Mouse (Mus musculus): ENCODE data around the gene Ubc.

Ubc gene

GRCm38 (mm10) chr5:125357543-125358269, 32.3 kb downstream of the Ubc start:
- in situ Hi-C loops (cut with MboI; ENCODE audit: unreplicated experiment in 2 of 2), result loop anchor here in 1 of 2 experiments (25.0 kb wide), 1 partner anchor 920 kb away; the partner anchor contains the start of genes Kmt5a and Sbno1

GRCm38 (mm10) chr5:125355650-125356049, 34.4 kb downstream of the Ubc start:
- in situ Hi-C loops (cut with MboI; ENCODE audit: unreplicated experiment in 2 of 2), result loop anchor here in 1 of 2 experiments (25.0 kb wide), 1 partner anchor 918 kb away; the partner anchor contains the start of genes Kmt5a and Sbno1

GRCm38 (mm10) chr5:125354885-125355492, 35.0 kb downstream of the Ubc start:
- in situ Hi-C loops (cut with MboI; ENCODE audit: unreplicated experiment in 2 of 2), result loop anchor here in 1 of 2 experiments (25.0 kb wide), 1 partner anchor 918 kb away; the partner anchor contains the start of genes Kmt5a and Sbno1

GRCm38 (mm10) chr5:125352781-125353294, 37.2 kb downstream of the Ubc start:
- in situ Hi-C loops (cut with MboI; ENCODE audit: unreplicated experiment in 2 of 2), result loop anchor here in 1 of 2 experiments (25.0 kb wide), 1 partner anchor 916 kb away; the partner anchor contains the start of genes Kmt5a and Sbno1

GRCm38 (mm10) chr5:125351939-125352338, 38.1 kb downstream of the Ubc start:
- in situ Hi-C loops (cut with MboI; ENCODE audit: unreplicated experiment in 2 of 2), result loop anchor here in 1 of 2 experiments (25.0 kb wide), 1 partner anchor 915 kb away; the partner anchor contains the start of genes Kmt5a and Sbno1

- in situ Hi-C loops (cut with MboI; ENCODE audit: unreplicated experiment in 2 of 2), result loop anchor here in 1 of 2 experiments (25.0 kb wide), 1 partner anchor 914 kb away; the partner anchor contains the start of genes Kmt5a and Sbno1
These were observed 38.9 kb downstream of the Ubc start for GRCm38 (mm10) chr5:125351057-125351456.

- in situ Hi-C loops (cut with MboI; ENCODE audit: unreplicated experiment in 2 of 2), result no loop called here
These were observed 40.6 kb downstream of the Ubc start for GRCm38 (mm10) chr5:125349391-125349790.

GRCm38 (mm10) chr5:125348487-125348886, 41.5 kb downstream of the Ubc start:
- in situ Hi-C loops (cut with MboI; ENCODE audit: unreplicated experiment in 2 of 2), result no loop called here

- in situ Hi-C loops (cut with MboI; ENCODE audit: unreplicated experiment in 2 of 2), result no loop called here
These were observed 41.9 kb downstream of the Ubc start for GRCm38 (mm10) chr5:125348067-125348466.

- in situ Hi-C loops (cut with MboI; ENCODE audit: unreplicated experiment in 2 of 2), result no loop called here
These were observed 45.7 kb downstream of the Ubc start for GRCm38 (mm10) chr5:125344296-125344695.

GRCm38 (mm10) chr5:125341459-125342090, 48.4 kb downstream of the Ubc start:
- in situ Hi-C loops (cut with MboI; ENCODE audit: unreplicated experiment in 2 of 2), result no loop called here

- in situ Hi-C loops (cut with MboI; ENCODE audit: unreplicated experiment in 2 of 2), result no loop called here
These were observed 49.3 kb downstream of the Ubc start, which contains the start of gene Scarb1 for GRCm38 (mm10) chr5:125340547-125341262. Gene Scarb1, minus strand, starts transcription at chr5:125341094.

- in situ Hi-C loops (cut with MboI; ENCODE audit: unreplicated experiment in 2 of 2), result no loop called here
These were observed 50.0 kb downstream of the Ubc start for GRCm38 (mm10) chr5:125339851-125340531.

GRCm38 (mm10) chr5:125339108-125339751, 50.8 kb downstream of the Ubc start:
- in situ Hi-C loops (cut with MboI; ENCODE audit: unreplicated experiment in 2 of 2), result no loop called here

GRCm38 (mm10) chr5:125337526-125337925, 52.5 kb downstream of the Ubc start:
- in situ Hi-C loops (cut with MboI; ENCODE audit: unreplicated experiment in 2 of 2), result no loop called here

- in situ Hi-C loops (cut with MboI; ENCODE audit: unreplicated experiment in 2 of 2), result no loop called here
These were observed 53.0 kb downstream of the Ubc start for GRCm38 (mm10) chr5:125337012-125337411.
